Mouse (Mus musculus): ENCODE data around the gene Slc30a4.

Slc30a4 gene

DNA sequence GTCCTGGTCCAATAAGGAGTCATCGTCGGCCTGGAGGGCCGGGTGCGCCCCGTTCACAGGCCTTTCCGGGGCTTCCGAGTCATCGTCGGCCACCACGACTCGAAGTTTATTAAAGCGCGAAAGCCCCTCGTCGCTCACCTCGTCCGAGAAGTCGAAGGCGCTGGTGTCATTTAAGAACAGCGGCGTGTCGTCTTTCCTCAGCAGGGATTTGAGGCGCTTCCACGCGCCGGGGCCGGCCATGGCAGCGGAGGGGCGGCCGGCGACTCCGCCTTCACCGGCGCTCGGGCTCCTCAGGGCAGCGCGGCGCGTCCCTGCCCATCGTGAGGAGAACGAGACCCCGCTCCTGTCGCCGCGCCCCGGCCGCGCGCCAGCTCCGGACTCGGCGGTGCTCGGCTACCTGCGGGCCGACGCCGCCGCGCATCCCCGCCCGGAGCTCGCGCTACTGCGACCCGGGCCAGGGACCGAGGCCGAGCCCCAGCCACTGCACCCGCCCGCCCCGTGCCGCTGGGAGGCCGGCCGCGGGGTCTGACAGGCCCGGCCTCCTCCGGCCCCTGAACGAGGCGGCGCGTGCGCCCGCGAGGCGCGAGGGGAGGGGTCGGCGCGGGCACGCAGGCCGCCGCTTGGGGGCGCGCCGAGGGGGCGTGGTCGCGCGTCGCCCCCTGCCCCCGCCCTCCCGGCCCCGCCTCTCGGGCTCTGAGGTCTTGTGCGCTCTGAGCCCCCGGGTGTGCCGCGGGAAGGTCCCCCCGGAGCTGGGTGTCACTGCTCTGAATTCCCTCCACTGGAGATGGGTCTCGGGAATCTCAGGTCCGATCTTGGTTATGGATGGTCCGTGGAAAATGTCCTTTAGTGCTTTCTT lies at the start of gene Slc30a4:
Gene Slc30a4 (minus strand): TSS at position 483 of the 856 bp plus-strand sequence.
- CTCF ChIA-PET: no interaction called here

DNA sequence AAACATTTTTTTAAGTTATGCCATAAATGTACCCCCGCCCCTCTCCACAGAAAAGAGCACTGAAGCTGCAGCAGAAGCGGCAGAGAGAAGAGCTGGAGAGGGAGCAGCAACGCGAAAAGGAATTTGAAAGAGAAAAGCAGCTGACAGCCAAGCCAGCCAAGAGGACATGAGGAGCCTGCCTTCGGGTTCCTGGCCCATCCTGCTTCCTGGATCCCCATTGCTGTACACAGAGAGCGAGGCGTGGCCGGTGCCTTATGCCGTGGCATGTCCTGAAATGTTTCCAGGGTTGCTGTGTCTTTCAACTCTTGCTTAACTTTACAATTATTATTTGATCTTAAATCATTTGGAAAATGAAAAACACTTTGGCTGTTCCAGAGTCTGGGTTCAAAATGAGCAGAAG lies 44.0 kb upstream of the Slc30a4 start:
- CTCF ChIA-PET: no interaction called here

DNA sequence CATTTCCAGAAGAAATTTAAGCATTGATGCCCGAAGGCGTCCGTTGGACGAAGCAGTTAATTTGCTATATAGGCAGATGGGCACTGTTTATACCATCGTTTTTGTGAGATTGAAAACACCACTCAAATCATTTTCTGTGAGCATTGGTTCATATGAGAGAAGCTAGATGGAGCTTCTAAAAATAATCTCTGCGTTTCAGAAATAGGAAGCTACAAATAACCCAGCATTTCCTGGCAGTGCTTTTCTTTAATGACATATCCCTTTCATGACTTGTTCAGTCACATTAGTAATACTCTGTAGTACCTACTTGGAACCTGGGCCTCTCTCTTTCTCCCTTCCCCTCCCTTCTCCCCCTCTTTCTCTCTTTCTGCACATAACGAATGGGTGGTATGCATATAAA lies 36.6 kb upstream of the Slc30a4 start:
- CTCF ChIA-PET: no interaction called here

DNA sequence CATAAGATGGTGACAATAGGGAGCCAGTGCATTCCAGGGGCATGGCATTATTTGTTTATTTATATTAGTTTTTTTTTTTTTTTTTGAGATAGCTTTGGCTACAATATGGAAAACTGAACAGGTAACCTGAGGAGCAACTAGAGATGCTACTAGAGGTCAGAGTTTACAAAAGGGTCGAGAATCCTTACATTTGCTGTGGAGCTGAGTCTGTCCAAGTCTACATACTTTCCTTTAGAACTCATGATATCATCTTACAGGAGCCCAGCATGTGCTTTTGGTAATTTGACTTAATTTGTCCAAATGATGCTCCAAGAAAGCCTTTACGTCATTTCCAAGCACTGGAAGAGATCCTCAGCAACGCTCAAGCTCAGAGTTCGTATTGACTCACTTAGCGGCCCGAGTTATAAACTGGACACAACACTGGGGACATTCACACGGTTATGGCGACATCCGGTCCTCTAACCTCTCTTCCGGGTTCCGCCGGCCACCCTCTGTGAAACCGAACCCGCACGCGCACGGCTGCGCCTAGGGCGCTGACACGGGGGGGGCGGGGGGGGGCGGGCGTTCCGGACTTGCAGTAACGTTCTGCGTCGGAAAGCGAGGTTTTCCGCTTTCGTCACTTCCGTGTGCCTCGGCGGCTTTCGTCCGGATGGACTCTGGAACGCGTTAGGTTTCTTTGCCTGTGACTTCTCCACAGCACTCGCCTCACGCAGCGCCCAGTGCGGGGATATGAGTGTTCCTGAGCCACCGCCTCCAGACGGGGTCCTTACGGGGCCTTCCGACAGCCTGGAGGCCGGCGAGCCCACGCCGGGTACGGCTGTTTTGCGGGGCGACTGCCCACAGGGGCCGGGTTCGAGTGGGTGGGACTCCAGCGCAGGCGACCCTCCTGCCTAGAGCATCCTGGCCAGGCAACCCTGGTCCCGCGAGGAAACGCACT lies 35.7 kb upstream of the Slc30a4 start, which contains the start of gene Bloc1s6:
Gene Bloc1s6 (plus strand): TSS at position 610 of the 937 bp plus-strand sequence.
- CTCF ChIA-PET: interaction anchor here (0.6 kb wide), 1 partner anchor 1318 kb away, joined by 7 read pairs; no protein-coding TSS in a partner anchor

DNA sequence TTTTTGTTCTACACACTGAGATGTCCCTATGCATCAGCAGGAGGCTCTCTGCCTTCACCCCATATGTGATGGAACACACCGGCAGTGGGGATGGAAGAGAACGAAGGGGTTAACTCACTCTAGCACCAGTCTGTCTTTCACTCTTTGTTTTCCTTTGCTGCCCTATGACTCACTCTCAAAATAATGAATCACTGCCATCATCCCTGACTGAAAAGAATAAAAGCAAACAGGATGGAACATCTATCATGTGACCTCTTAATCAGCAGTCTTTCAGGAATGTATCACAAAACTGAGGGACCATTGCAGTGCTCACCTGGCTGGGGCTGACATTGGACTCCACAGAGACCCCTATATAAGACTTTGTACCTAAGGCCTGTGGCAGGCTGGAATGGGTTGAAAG lies 29.0 kb upstream of the Slc30a4 start:
- CTCF ChIA-PET: no interaction called here

DNA sequence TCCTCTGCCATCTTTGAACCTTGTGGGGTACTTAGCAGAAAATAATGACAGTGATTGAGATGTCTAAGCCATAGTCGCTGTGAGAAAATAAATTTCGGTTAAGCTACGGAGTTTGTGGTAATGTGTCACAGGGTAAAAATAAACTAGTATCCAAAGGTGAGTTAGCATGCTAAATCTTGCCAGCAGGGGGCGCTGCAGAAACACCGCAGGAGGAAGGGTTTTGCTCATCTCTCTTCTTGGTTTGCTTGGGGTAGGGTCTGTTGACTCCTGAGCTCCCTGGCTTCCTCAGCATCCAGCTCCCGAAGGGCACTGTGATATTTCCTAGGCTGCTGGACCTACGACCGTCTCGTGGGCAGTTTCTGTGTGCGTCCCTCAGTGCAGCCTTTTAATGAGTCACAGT lies 23.1 kb upstream of the Slc30a4 start:
- CTCF ChIA-PET: no interaction called here

DNA sequence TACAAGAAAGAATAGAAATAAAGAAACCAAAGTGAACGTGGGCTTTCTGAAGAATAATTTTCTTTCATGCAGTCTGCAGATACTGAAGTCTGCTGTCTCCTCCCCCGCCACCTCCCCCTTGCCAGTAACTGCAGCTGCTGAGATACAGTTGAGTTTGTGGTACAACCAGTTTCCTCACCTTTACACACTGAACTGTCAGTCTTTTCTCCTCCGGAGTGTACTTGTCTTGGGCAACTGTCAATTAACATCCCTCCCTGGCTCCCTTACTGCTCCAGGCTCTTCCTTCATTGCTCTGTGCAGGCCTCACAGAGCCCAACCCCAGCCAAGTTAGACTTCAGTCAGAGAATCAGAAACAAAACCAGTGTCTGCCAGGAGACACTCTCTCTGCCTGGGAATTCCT lies 18.1 kb upstream of the Slc30a4 start:
- CTCF ChIA-PET: no interaction called here

DNA sequence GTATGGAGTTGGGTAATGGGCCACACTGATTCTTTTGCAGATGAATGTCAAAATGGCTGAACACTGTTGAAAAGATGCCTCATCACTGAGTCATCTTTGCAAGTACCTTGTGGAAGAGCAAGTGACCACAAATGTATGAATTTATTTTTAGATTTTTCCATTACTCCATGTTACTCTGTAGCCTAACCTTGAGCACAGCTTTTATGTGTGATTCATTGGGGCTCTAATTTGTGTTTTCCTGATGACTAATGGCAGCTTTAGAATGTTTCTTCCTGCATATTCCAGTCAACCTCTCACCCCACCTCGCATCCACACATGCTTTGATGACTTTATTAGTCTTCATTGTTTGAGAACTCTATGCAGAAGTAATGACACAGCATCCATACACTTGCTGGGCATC lies 16.8 kb upstream of the Slc30a4 start:
- CTCF ChIA-PET: no interaction called here

DNA sequence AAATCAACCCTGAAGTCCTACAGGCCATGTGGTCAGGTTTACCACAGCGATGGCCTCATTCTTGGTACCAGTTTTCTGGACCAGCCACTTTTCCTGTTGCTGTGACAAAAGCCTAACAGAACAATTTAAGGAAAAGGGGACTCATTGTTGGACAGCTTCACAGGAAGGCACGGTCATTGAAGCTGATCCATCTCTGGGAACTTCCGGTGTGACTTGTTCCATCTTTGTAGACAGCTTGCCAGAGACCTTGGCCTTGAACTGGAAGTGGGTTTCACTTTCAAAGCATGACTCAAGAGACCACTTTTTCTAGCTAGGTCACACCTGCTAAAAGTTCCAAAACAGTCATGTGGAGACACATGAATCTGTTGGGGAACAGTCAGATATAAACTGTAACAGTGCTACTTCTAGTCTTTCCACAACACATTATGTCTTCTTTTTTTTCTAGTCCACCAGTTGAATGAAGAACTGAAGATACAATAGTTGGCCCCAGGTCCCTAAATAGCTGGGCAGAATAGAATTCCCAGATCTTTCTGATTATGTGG lies 13.9 kb upstream of the Slc30a4 start:
- CTCF ChIA-PET: no interaction called here

DNA sequence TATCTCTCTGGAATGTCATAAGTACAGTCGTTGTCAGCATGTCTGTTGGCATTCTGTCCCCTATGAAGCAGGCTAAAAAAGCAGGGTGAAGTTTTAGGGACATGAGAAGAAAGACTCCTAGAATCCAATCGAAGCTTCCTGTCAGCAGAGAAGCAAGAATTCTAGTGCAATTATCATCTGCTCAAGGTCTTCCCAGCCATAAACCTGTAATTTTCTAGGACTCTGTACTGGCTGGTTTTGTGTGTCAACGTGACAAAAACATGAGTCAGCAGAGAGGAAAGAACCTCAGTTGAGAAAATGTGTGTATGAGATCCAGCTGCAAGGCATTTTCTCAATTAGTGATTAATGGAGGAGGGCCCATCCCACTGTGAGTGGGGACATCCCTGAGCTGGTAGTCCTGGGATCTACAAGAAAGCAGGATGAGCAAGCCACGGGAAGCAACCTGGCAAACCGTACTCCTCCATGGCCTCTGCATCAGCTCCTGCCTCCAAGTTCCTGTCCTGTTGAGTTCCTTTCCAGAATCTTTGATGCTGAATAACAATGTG lies 12.8 kb upstream of the Slc30a4 start:
- CTCF ChIA-PET: no interaction called here

DNA sequence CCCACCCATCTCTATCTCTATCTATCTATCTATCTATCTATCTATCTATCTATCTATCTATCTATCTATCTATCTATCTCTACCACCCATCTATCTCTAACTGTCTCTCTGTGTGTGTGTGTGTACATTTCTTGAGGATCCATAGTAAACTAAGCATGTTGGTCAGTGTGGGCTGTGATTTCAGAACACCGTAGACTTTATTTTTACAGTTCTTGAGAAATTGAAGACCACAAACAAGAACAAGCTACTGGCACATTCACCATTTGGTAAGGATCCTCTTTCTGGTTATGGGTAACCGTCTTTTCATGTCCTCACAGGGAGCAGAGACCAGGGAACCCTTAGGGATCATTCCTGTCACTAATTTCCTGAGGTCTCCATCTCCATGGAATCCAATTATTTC lies 10.4 kb upstream of the Slc30a4 start:
- CTCF ChIA-PET: no interaction called here

DNA sequence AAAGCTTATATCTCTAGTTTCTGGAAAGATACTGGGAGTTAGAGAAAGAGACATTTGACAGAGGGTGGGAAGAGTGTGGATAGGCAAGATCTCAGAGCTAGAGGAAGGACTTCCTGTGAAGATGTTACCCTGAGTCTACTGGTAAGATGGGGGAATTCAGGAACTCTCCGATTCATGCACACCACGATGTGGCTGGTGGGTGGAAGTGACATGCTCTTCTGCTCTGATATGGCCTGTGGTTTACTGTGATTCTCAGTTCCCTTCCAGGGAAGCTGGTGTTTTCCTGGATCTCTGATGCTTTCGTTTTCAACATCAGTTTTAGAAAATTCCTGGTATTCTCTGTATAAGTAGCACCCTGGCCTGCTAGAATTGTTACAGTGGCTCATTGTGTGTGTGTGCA lies 9.4 kb upstream of the Slc30a4 start:
- CTCF ChIA-PET: no interaction called here

DNA sequence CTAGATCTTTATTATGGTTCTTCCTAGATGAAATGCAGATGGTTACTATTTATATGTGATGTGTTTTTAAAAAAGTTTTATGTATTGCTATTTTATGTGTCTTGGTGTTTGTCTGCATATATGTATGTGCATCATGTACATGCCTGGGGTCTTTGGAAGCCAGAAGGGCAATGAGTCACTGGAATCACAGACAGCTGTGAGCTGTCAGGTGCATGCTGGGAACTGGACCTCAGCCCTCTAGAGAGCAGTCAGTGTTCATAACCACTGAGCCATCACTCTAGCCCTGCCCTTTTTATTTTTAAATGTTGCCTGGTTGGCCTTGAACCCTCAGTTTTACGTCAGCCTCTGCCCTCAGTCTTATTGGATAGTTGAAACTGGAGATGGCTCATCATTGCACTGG lies 6.7 kb upstream of the Slc30a4 start:
- CTCF ChIA-PET: interaction anchor here (0.6 to 0.9 kb wide), 3 partner anchors 81 to 429 kb away, joined by 3 to 7 read pairs (median 4); no protein-coding TSS in a partner anchor

DNA sequence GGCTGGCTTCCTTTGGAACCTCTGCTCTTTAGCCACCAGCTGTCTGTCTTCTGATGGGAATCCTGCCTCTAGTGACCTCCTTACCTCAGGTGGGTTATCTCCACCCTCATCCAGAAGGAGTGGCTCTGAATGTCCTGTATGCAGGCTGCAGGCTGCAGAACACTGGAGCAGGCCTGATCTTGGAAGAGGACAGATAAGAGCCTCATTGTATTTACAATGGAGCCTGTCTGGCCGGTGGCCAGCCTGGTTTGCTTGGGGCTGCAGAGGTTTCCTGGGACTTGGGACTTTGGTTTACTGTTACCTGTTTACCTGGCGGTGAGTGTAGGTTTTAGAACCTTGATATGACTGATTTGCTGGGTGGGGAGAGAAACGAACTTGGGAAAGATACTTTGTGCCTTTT lies 5.6 kb upstream of the Slc30a4 start:
- CTCF ChIA-PET: no interaction called here

DNA sequence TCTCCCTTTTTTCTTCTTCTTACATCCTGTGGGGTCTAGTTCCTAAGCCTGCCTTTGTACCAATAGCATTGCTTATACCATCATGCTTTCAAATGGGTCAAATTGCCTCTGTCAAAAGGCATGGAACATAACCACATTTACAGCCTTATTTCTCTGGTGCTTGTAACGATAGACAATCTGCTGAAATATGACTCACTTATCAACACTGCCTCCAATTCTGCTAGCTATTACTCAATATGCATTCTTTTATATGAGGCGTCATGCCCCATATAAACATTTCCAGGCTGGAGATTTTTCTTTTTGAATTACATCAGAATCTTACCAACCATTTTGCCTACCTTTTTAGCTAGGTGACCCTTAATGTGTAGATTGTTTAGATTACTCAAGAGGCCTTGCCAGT lies 2.1 kb upstream of the Slc30a4 start:
- CTCF ChIA-PET: no interaction called here

DNA sequence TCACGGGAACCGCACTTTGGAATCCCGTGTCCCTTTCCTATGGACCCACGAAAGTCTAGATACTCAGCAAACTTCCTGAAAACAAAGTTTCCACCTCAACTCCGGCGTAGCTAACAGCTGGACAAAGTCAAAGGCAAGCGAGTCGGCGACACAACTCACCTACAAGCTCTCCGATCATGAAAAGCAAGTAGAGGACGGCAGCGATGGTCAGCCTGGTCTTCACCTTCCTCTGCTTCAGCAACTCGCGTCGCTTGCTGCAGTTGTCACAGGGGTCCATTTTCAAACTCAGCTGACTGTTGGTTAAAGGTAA lies 637 bp downstream of the Slc30a4 start:
- CTCF ChIA-PET: no interaction called here

DNA sequence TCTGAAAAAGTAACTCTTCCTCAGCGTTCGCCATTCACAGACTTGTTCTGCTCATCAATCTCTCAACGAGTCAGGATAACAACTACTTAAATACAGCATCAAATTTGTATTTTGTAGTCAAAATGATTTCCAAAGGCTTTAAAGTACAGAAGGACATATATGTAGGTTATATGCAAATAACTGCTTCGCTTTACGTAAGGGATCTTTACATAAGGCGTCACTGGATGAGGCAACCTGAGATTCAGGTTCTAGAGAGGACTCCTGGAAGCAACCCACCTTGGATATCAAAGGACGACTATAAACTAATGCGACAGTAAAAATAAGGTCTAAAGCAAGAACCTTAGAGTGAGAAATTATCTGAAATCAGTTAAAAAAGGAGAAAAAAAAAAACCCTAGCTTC lies 1.5 kb downstream of the Slc30a4 start:
- CTCF ChIA-PET: no interaction called here

DNA sequence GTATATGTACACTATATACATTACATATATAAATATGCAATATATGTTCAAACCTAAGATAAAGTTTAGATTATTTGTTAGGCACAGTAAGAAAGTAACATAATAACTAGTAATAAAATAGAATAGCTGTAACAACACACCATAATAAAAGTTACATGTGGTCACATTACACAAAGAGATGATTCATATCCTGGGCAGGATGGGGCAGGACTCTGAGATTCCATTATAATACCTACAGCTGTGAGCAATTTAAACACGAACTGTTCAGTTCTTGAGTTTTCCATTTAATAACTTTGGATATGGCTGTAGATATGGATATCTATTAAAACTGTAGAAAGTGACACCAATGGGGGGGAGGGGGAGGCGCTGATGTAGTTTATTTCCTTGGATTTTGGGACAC lies 4.9 kb downstream of the Slc30a4 start:
- CTCF ChIA-PET: interaction anchor here (0.7 kb wide), 1 partner anchor 1262 kb away, joined by 5 read pairs; no protein-coding TSS in a partner anchor

DNA sequence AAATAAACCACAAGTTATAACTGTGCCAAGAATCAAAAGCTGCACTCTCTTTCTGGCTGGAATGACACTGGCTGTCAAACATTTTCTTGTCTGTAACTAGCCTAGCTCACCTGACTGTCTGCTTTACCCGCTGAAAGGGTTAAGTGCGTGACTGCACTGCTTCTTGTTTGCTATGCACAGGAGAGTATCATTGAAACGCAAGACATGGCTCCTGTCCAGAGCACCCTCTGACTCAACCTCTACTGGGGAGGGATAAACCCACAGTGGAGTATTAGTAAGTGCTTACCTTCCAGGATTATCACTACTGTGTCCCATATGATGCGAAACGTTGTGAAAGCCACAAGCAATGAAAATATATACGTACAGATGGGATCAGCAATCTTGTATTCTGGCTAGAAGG lies 15.8 kb downstream of the Slc30a4 start:
- CTCF ChIA-PET: no interaction called here

DNA sequence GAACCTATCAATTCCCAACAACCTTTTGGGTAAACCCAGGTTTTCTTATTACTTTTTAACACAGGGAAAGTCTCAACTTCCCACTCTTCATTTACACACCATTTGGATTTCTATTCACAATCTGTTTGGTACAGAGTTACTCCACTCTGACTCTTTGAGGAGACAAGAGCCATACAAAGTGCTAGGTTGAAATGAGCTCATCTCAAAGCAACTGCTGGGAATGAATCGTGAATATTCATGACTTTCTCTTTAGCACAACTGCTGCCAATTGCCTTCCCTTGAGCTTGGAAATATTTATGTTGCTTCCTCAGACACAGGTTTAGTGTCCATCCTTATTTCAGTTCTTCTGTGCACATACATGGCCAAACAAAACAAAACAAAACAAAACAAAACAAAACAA lies 18.8 kb downstream of the Slc30a4 start:
- CTCF ChIA-PET: no interaction called here

DNA sequence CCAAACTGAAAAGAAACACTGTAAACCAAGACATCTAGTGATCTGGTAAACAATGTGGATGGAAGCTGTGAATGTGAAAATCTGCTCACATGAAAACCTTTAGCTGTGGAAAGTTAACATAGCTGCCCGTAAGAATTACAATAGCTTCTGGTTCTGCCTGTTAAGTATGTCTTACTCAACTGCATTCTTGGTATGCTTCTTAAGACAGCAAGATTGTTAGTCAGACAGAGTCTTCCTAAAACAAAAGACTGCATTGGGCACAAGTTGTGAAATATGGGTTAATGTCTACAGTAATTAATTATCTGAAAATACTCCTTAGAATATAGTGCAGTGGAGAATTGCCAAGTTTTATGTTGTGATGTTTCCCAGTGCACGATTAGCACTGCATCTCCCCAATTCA lies 19.9 kb downstream of the Slc30a4 start:
- CTCF ChIA-PET: interaction anchor here (0.8 kb wide), 1 partner anchor 26 kb away, joined by 3 read pairs; no protein-coding TSS in a partner anchor

DNA sequence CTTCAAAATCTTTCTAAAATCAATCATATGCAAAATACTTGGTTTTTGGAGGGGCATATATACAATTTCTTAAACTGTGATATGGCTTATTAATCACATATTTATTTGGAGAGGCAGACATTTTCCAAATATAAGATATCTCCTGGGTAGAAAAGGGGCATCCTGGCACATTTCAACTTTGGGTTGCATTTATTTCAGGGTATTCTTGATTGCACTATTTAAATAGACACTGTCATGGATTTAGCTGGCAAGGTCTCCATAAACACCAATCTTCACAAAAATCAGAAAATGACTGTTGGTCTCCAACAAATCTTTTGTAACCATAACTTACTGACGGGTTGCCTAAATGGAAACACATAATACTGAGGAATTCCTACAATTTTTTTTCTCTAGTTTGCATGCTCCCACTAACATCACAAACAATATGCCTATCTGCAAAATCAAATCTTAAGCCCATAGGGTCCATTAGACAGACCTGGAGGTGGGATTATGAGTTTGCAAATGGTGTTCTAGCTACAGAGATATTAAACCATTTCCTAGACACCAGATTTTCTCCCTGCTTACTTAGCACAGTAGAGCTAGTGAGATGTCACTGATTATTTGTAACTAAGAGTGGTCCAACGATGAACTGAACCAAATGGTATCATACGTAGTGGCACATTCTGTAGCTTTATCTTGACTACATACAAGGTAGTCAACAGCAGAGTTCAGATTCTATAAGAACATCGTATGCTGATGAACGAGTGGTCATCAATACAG lies 20.9 kb downstream of the Slc30a4 start:
- CTCF ChIA-PET: no interaction called here
